Mouse (Mus musculus): Measurements from ENCODE around the gene Lingo1.

Gene Lingo1

GRCm38 (mm10) chr9:56727703-56728684 is 68.3 kb downstream of the Lingo1 start:
- DNase-seq (ENCODE audit: low spot score), result no peak

DNA sequence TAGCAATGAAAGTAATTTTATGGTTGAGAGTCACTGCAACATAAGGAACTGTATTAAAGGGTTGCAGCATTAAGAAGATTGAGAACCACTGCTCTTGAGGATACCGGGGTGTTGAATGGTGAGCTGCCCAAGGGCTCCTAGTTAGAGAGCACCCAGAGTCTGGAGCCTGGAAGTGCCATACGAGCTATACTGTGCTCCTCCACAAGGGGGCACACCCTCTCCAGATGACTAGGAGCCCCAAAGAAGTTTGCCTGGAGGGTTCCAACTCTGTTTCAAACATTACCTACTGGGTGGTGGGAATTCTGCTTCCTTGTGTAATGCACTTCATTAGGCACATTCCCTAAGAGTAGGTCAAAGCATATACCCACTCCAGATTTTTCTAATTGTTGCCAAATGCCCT is 70.5 kb downstream of the Lingo1 start:
- peak; percentile 55 for DNase-seq (ENCODE audit: low spot score)

GRCm38 (mm10) chr9:56722089-56722825 is 74.0 kb downstream of the Lingo1 start:
- no peak for DNase-seq (ENCODE audit: low spot score)

DNA sequence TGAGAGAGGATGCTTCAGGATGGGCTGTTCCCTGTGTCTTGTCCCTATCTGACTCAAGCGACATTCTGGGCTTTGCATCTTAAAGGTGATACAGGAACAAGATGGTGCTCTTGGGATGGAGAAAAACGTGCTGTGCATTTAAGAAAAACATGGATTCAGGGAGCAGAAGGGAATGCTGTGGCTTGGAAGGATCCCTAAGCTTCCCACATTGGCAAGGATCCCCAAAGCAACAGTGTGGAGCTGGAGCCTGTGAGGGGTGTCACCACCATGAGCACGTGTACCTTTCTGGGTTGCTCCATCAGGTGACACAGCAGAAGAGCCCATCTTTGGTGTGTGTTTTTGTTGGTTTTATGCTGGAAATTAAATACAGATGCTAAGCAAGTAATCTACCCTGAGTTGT is 77.3 kb downstream of the Lingo1 start:
- DNase-seq (ENCODE audit: low spot score), result no peak

- DNase-seq (ENCODE audit: low spot score), result no peak
These were observed 79.7 kb downstream of the Lingo1 start for GRCm38 (mm10) chr9:56716565-56716964.

- no peak for DNase-seq (ENCODE audit: low spot score)
These were observed 80.2 kb downstream of the Lingo1 start for GRCm38 (mm10) chr9:56716066-56716465.

- no peak for DNase-seq (ENCODE audit: low spot score)
These were observed 81.9 kb downstream of the Lingo1 start for GRCm38 (mm10) chr9:56714391-56714790.

DNA sequence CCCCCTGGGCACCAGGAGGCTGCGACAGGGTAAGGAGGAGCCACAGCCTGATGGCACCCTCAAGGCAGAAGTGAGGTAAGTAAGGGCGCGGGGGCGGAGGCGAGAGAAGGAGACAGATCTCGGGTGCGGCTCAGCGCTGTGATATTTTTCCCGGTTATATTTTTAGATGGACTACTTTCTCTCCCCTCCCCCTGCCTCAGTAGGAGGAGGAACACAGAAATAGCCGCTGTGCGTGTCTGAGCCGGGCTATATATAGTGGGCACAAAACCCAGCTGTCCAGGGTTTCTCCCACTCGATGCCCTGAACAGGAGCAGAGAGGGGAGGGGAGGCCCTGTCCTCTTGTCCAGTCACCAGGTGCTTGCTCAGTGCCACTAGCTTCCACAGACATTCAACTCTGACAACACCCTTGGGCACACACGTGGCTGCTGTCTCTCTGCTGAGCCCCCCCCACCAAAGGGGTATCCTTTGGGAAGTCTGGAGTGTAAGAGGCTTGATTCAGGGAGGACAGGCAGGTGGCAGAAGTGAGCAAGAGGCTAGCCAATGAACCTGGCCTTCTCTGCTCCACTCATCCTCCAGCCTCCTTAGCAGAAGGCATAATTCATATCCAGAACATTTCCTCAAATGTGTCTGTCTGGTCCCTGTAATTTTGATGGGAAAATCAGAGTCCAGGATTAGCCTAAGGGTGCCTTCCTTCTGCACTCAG is 83.5 kb downstream of the Lingo1 start:
- no peak for DNase-seq (ENCODE audit: low spot score)

DNA sequence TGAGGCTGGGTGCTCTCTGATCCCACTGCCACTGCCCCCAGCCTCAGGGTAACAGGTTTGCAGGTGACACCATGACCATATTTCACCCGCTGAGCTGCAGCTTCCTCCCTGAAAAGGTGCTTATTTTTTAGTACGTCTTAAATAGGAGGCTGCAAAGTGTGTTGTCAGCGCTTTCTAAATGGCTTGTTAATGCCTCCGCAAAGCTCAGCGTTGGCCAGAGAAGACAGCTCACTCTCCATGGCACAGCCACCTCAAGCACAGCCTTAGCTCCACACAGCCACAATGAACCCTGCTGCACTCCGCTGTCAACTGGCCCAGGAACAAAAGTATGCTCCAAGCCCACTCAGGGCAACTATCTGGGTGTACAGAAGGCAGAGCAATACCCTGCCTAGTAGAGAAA is 85.3 kb downstream of the Lingo1 start:
- DNase-seq (ENCODE audit: low spot score), result no peak

GRCm38 (mm10) chr9:56706482-56707085 is 89.7 kb downstream of the Lingo1 start:
- DNase-seq (ENCODE audit: low spot score), result no peak

GRCm38 (mm10) chr9:56701394-56701793 is 94.9 kb downstream of the Lingo1 start:
- DNase-seq (ENCODE audit: low spot score), result no peak

- no peak for DNase-seq (ENCODE audit: low spot score)
These were observed 95.4 kb downstream of the Lingo1 start for GRCm38 (mm10) chr9:56700866-56701265.

DNA sequence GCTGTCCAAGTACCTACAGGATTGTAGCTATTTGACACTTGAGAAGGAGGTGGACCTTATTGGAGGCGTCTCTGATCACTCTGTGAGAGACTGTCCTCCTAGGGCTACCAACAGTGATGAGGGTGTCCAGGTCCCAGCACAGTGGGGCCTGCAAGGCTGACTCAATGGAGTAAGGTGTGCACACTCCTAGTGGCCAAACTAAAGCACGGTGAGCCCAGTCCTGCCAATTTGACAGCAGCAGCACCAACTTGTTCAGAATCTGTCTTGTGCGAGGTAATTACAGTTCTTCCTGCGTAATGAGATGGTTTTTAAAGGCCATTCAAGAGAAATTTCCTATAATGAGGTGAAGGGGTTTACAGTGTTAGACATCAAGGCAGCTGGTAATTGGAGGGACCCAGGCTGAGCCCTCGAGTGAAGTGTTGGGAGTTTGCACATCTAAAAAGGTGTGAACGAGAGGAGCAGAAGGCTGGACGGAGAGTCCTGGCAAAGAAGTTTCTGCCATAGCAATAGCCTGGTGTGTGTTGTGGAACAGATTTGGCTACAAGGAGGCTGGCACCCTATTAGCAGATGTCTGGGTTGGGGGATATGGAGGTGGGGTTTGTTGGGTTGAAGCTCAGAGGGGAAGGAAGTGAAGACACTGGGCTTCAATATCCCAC is 97.4 kb downstream of the Lingo1 start:
- DNase-seq (ENCODE audit: low spot score), result no peak

- no peak for DNase-seq (ENCODE audit: low spot score)
These were observed 102.2 kb downstream of the Lingo1 start for GRCm38 (mm10) chr9:56694079-56694478.

DNA sequence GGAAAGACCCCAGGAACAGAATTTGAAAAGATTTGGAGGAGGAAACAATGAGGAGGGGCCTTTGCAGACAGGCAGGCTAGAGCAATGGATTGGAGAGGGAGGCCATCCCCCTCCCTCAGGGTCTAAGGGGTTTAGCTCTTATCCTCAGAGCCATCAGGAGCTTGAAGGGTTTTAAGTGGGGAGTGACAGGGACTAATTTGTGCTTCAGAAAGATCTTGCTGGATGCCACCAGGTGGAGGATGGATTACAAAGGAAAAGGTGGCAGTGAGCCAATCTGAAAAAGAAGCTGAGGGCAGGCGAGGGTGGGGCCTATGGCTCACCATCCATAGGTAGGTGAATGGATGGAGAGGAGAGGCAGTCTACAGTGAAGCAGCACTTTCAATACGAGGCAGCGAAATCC is 105.0 kb downstream of the Lingo1 start:
- DNase-seq (ENCODE audit: low spot score), result no peak

DNA sequence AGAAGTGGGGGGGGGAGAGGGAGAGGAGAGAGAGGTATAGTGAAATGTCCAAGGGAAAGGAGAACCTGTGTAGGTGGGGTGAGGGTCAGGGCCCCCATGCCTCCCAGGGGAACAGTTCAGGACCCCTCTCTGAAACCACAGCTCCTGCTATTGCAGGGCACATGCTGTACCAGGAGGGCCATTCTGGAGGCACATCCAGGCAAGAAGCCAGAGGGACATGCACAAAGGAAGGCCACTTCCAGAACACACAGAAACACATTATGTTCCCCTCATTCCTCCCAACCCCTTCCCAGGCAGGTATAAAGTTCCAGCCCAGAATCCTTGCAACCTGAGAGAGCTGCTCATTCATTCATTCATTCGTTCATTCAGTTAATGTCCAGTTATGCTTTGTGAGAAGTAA is 105.6 kb downstream of the Lingo1 start:
- no peak for DNase-seq (ENCODE audit: low spot score)

- DNase-seq (ENCODE audit: low spot score), result no peak
These were observed 108.8 kb downstream of the Lingo1 start for GRCm38 (mm10) chr9:56687490-56687889.

DNA sequence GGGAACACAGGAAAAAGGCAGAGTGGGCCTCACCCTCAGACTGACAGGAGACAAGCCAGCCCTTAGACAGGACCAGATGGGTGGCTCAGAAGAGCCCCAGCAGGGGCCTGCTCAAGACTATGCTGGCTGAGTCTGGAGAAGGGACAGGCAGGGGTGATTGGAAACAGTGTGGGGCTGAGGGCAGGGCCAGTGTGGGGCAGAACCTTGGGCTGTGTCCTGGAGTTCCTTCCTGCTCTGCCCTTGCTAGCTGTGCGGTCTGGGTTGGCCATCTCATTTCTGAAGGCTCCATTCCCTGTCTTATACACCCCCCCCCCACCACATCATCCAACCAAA is 109.2 kb downstream of the Lingo1 start:
- no peak for DNase-seq (ENCODE audit: low spot score)

DNA sequence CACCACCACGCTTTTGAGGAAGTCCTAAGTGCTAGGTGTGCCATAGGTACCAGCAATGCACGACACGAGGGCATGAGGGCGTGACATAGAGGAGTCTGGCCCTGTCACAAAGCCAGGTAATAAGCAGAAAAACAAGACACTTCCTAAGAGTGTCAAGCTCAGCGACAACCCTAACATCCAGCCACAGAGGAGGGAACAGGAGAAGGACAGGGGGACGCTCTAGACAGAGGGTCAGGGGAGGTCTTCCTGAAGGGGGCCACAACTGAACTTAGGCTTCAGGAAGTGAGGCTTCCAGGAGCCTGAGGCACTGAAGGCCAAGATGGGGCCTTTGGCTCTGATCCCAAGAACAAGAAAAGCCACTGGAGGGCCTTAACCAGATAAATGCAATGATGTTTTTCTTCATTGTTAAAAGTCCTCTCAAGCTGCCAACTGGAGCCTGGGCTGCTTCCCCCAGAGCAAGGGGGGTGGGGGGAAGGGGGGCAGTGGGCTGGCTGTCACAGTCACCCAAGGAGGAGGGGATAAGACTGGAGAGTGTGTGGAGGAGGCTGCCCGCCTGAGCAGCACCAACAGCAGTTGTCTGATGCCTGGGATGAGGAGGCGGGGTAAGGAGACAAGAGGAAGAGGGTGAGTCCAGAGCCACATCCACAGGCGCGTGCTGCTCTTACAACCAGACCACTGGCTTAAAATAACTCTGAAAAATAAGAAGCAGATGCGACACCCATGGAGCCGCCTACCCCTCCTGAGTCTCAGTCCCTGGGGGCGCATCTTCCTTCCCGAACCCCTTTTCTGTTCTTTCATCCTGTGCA is 109.7 kb downstream of the Lingo1 start:
- no peak for DNase-seq (ENCODE audit: low spot score)

DNA sequence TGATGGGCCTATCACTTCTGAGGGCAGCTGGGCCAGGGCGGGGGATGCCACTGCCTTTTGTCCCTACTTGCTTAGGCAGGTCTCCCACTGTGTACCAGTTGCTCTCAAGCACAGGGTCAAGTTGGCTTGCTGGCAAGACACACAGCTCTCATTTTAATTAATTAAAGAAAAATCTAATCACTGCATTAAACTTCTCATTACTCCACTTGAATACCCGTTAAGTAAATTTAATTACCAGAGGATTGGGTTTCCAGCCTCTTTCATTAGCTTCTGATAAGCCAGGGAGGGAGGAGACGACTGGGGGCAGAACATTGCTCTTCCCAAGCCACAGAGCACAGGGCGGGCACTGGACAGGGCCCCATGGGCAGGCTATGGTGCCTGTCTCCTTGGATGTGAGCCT is 113.4 kb downstream of the Lingo1 start:
- no peak for DNase-seq (ENCODE audit: low spot score)

DNA sequence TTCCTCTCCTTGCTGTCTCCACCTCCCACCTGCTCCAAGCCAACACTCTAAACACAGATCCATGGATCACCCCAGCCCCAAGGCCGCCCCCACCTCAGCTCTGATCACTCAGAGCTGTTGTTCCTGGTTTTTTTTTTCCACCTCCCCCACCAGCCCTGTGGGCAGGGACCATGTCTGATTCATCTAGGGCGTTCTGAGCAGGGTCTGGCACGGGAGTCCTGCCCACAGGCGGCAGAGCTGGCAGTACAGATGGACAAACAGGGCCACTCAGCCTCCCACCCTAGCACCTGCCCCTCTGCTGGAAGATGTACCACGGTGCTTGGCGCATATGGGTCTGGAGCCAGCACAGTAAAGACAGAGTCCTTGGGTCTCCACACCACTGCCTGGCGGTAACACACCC is 114.3 kb downstream of the Lingo1 start:
- no peak for DNase-seq (ENCODE audit: low spot score)

All from urinary bladder, postnatal 14 days (tissue).